Mouse (Mus musculus) frontal cortex, postnatal 10 days (tissue): ENCODE results near the gene Mri1.

ENCODE experiments used
- DNase-seq, 2 experiments: peaks; one replicate each; pipeline ENCODE4 v3.0.0; 2022; ENCODE audit warnings: low spot score in 2 of 2, mixed read lengths in 1 of 2

Gene Mri1

DNA sequence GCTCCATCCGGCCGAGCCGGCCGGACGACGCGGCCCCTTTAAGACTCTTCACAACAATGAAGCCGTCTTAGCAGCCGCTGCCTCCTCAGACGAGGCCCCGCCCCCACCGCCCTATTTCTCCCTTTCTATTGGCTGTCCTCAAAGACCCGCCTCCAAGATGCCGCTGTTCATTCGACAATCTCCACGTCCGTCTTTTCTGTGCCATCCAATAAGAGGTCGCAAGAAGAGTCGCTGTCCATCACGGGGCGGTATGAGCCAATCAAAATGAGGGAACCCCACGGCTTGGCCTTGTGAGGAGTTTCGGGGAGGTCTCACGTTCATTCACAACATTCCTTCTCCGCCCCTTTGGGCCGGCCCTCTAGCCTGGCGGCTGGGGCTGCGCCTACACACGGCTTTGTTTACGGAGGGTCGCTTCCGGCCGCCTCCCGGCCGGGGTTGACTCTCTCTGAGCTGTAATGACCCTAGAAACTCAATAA is 20.1 kb downstream of the Mri1 start, which contains the start of gene Zswim4:
Gene Zswim4, minus strand, starts transcription at position 58 of the 476 bp plus-strand sequence.
- peak; percentile 97 to 99 for DNase-seq

GRCm38 (mm10) chr8:84236410-84236997 is 20.6 kb downstream of the Mri1 start:
- peak in 1 of 2 experiments; percentile 25 for DNase-seq

- no peak for DNase-seq
Measured at GRCm38 (mm10) chr8:84235746-84236409, 21.2 kb downstream of the Mri1 start.

GRCm38 (mm10) chr8:84233055-84233454 is 24.1 kb downstream of the Mri1 start:
- no peak for DNase-seq

- DNase-seq, result no peak
Measured at GRCm38 (mm10) chr8:84230735-84231134, 26.4 kb downstream of the Mri1 start.

DNA sequence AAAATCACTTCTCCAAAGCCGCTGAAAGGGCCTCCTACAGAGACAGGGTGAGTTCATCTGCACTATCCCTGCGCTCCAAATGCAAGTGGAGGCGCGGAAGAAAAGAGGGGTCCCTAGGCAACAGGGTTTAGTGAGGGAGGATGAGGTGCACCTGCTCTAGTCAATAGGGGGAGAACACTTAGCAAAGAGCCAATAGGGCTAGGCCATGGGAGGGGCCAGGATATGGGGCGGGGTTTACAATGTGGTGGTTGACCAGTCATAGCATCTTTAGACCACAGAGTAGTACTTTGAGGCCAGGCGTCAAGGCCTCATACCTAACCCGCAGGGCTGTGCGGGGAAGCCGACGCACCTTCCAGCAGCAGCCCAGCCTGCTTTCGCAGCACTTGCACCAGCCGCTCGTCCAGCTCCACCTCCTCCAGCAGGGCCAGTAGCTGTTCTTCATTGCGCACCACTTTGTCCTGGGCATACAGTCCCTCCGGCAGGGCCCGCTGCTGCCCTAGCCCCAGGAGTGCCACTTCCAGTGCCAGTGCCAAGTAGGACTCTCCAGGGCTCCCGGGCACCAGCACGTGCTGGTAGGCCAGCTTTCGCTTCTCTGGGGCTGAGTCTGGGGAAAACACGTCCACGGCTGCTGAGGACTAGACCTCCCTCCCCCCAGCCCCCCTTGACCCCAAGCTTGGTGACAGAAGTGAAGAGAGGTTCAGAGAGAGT is 33.6 kb downstream of the Mri1 start:
- DNase-seq, result no peak

DNA sequence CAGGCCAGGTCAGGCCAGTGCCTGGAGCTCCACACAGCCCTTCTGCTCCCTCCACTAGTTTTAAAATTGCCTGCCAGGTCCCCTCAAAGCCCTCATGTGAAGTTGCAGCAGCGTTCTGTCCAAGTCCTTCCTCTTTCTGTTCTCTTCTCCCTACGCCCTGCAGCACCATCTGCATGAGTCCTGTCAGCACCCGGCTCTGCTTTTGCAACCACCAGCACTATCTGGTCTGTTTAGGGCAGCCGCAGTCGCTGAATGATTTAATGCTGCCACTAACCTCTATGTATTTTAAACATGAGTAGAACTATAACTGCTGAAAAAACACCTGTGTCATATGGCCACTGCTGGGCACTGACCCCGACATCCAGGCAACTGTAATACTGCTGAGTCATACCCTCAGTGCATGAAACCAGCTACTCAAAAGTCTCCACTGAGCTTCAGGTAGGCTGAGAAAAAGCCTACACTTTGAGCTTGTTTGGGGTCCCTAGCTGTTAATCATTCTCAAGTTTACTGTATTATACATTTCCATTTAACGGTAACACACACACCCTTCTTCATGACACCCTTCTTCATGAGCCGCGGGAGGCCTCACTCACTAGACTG is 34.5 kb downstream of the Mri1 start:
- no peak for DNase-seq

- DNase-seq, result no peak
Measured at GRCm38 (mm10) chr8:84220105-84220504, 37.0 kb downstream of the Mri1 start.

DNA sequence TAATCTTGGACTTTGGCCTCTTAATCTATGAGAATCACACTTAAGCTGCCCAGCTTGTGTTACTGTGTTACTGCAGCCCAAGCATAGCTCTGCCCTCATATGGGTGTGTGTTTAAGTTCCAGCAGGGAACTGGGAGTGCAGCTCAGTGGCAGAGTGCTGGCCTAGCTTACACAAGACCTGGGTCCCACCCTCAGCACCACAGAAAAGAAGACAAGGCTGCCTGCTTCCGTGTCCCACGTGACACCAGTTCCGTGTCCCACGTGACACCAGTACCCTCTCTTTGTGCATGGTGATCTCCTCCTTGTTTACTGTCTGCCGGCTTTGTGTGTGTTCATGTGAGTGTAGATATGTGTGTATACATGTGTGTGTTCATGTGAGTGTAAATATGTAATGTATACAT is 39.0 kb downstream of the Mri1 start:
- DNase-seq, result no peak

GRCm38 (mm10) chr8:84217206-84217605 is 39.9 kb downstream of the Mri1 start:
- DNase-seq, result no peak

GRCm38 (mm10) chr8:84213277-84213676 is 43.8 kb downstream of the Mri1 start:
- DNase-seq, result no peak

DNA sequence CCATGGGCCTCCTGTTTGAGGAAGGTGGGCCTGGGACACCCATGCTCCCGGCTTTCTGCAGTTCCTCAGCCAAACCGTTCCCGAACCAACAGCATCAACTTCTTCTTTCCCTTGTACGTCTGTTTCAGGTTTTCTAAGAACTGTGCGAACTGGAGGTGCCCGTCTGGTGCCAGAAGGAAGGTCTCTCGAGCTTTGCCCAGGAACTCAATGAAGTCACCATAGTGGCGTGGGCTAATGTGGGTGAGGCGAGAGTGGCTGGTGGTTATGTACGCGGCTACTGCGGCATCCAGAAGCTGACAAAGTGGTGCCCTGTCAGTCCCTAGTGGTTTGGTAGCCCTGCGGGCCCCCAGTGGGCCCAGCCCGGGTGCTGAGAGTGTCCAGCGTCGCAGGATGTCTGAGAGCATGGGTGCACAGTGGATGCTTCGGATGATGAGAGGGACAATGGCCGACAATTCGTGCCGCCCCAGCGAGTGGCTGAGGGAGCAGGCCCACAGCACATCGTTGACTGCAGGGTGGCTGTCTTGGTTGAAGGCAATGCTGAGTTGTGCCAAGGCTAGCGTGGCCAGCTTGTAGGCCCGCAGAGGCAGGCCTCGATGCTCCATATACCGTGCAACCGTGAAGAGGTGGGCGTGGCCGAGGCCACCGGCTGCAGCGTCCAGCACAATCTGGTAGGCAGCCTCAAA is 45.1 kb downstream of the Mri1 start:
- no peak for DNase-seq

- no peak for DNase-seq
Measured at GRCm38 (mm10) chr8:84211202-84211601, 45.9 kb downstream of the Mri1 start.

DNA sequence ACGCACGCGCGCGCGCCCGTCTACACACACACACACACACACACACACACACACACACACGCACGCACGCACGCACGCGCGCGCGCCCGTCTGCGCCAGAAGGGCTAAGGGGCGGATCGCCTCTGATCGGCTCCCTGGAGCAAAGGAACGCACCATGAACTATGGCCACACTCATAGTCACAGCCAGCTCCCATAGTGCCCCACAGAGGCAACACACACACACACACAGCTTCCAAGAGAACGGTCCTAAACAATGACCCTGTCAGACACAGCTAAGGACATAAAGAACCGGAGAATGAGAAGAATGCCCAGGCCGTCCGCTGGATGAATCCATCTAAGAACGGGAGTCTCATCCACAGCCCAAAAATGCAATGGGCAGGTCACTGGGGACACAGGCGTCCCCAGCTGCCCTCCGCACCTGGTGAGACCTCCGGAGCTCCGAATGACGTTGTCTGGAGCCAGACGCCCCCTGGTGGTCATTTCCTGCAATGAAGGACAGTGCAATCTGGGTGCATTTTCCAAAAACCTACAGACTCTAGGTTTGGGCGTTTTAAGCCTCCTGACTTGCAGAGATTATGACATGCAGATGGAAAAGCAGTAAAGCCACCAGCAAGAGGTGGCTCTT is 46.8 kb downstream of the Mri1 start:
- peak in 1 of 2 experiments; percentile 78 for DNase-seq

- DNase-seq, result no peak
Measured at GRCm38 (mm10) chr8:84208381-84209380, 48.4 kb downstream of the Mri1 start.

- DNase-seq, result no peak
Measured at GRCm38 (mm10) chr8:84207811-84208210, 49.3 kb downstream of the Mri1 start.

DNA sequence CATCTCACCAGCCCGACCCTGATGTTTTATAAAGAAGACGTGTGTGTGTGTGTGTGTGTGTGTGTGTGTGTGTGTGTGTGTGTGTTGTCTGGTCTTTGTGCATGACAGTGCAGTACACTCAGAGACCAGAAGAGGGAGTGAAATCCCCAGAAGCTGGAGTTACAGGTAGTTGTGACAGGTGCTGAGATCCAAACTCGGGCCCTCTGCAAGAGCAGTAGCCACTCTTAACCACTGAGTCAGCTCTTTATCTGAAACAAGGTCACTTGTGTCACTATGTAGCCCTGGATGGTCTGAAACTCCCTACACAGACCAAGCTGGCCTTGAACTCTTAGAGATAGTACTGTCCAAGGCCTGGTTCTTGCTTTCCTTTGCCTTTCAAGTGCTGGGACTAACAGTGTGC is 50.5 kb downstream of the Mri1 start:
- no peak for DNase-seq

DNA sequence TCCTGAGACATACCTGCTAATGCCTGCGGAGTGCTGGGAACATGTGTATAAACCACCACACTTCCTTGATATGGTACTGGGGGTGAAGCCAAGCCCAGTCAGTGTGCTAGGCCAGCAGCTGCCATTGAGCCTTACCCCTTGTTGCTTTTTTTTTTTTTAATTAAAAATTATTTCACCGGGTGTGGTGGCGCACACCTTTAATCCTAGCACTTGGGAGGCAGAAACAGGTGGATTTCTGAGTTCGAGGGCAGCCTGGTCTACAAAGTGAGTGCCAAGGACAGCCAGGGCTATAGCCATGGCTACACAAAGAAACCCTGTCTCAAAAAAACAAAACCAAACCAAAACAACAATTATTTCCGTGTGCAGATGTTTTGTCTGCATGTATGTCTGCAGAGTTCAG is 52.1 kb downstream of the Mri1 start:
- DNase-seq, result no peak

DNA sequence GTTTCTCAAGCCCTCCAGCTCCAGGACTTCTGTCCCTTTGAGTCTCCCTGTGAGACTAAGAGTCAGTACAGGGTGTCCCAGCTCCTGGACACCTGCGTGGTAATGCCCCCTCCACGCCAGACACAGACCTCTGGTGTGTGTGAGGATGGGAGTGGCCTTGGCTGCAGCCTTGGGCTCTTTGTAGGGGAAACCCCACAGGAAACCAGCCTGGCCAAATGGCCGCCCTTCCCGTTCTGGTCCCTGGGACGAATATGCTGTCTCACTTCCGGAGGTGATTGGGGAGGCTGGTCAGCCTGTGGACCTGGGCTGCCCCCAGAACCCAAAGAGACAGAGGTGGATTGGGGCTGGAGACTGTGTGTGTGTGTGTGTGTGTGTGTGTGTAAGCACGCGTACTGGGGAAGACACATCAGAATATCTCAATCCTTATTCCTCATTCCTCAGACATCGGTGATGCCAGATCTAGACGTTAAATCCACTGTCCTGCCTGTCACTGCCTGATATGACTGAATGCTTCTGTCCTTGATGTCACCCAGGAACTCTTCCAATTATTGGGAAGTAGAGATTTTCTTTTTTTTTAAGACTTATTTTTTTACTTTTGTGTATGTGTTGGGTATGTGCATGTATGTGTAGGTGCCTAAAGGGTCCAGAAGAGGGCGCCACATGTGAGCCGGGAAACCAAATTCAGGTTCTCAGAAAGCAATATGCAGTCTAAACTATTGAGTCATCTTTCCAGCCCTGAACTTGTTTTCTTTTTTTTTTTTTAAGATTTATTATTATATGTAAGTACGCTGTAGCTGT is 53.0 kb downstream of the Mri1 start:
- DNase-seq, result no peak
